In genomic region chr17:46383294-46384060, GRCm38 (mm10) we compare ENCODE assay signal across 8 mouse cellular contexts. TPM values are rescaled to one million over a fixed set of nuclear protein-coding genes. Genes with fewer than 3 reads are reported as not detected.
DNase-seq lines count a peak whose midpoint lies in the region; ATAC-seq and TF ChIP-seq lines count a peak whose summit lies in the region.

Gene Zfp318 (plus strand): TSS chr17:46383731.

- DNase-seq in MN1 (ENCODE audit: low spot score), result peak; percentile 98
- DNase-seq in cerebellum, adult 9-10 months, result peak; percentile 96
- DNase-seq in hindbrain, embryonic 10.5 days (ENCODE audit: low spot score), result peak; percentile 97
- DNase-seq in layer of hippocampus, adult 9-11 months, result peak; percentile 98
- DNase-seq in lung, postnatal 0 days (ENCODE audit: low spot score), result peak; percentile 98
- peak; percentile 93 for DNase-seq in ovary, postnatal 14 days (ENCODE audit: low spot score)
- peak; percentile 100 for DNase-seq in thymus, postnatal 14 days

- no peaks in the 10 kb centered on the region for H3K9me3 ChIP-seq in hindbrain, embryonic 10.5 days
- H3K9me3 ChIP-seq in lung, postnatal 0 days (ENCODE audit: low read length), result no peaks in the 10 kb centered on the region

- peaks cover 19% of the 10 kb centered on the region for H3K36me3 ChIP-seq in hindbrain, embryonic 10.5 days
- no peaks in the 10 kb centered on the region; the same call in 1 of the 2 replicates for H3K36me3 ChIP-seq in lung, postnatal 0 days (ENCODE audit: insufficient read depth, low read length)

- peak; percentile 96 for ATAC-seq in frontal cortex, adult (ENCODE audit: low TSS enrichment)
- ATAC-seq in lung, postnatal 0 days, result peak; percentile 99

- TF ChIP-seq CTCF in lung, postnatal 0 days (IDR thresholded peaks at IDR 0.05), result no peak

- H3K4me3 ChIP-seq in hindbrain, embryonic 10.5 days, result peak within 1 kb of the TSS; percentile 93
- H3K4me3 ChIP-seq in lung, postnatal 0 days (ENCODE audit: low read depth, low read length), result peak within 1 kb of the TSS; percentile 88

- peaks cover 22% of the 10 kb centered on the region for H3K4me1 ChIP-seq in hindbrain, embryonic 10.5 days (replicated peaks)
- peaks cover 4% of the 10 kb centered on the region; the same call in 1 of the 2 replicates for H3K4me1 ChIP-seq in lung, postnatal 0 days (ENCODE audit: insufficient read depth, low read depth, low read length)

- peak within 1 kb of the TSS; percentile 74 for H3K9ac ChIP-seq in lung, postnatal 0 days (replicated peaks; ENCODE audit: low read depth)

- peak within 1 kb of the TSS; percentile 97 for H3K4me2 ChIP-seq in lung, postnatal 0 days (replicated peaks; ENCODE audit: low read depth, low read length)

- no peaks in the 10 kb centered on the region for H3K27me3 ChIP-seq in hindbrain, embryonic 10.5 days (ENCODE audit: insufficient read depth, poor library complexity, severe bottlenecking)
- H3K27me3 ChIP-seq in lung, postnatal 0 days (replicated peaks; ENCODE audit: insufficient read depth, low read length), result no peaks in the 10 kb centered on the region

- H3K27ac ChIP-seq in hindbrain, embryonic 10.5 days, result peak within 1 kb of the TSS; percentile 97
- H3K27ac ChIP-seq in lung, postnatal 0 days (ENCODE audit: low read length), result peak within 1 kb of the TSS; percentile 86

- no peak for TF ChIP-seq EP300 in lung, postnatal 0 days (IDR thresholded peaks at IDR 0.05)

- WGBS in hindbrain, embryonic 10.5 days, result under 1% methylated on average over 102 of the region's 105 CpGs
- WGBS in lung, postnatal 0 days, result 1% methylated on average over 29 of the region's 105 CpGs

RNA-seq across cellular contexts. Expression of gene Zfp318, which starts in this region (rescaled TPM):
- polyA plus RNA-seq in hindbrain, embryonic 10.5 days (2016; fragmentation: Nextera tagmentation; extraction: Ambion mirVana), result 10.5 and 12.6 TPM in 2 replicates
- 5.8 and 6.3 TPM in 2 replicates for polyA plus RNA-seq in lung, postnatal 0 days (2015; fragmentation: Nextera tagmentation; extraction: Ambion mirVana)

Comparison
In these comparisons a context has a peak if more than half of its experiments do, and no peak if none do; other contexts are left out.
1. Peak in every context shown above with its lines: DNase-seq, ATAC-seq, H3K4me3 ChIP-seq and H3K27ac ChIP-seq.